Mouse (Mus musculus): ENCODE results near the gene Gm4871. TPM values are rescaled to one million over a fixed set of nuclear protein-coding genes. Genes with fewer than 3 reads are reported as not detected.
"Not testable (repeated sequence)": the region's sequence is repeated elsewhere in the genome, so short reads cannot be mapped to it uniquely, and the experiment has no call there.

Gm4871 gene
- not detected in 2 replicates for polyA plus RNA-seq (2015; fragmentation: Nextera tagmentation; extraction: Ambion mirVana)

- H3K27ac ChIP-seq; ATAC-seq (replicated peaks); H3K9me3 ChIP-seq; H3K4me2 ChIP-seq; H3K27me3 ChIP-seq (replicated peaks); H3K4me3 ChIP-seq; H3K4me1 ChIP-seq; H3K36me3 ChIP-seq (replicated peaks); H3K9ac ChIP-seq: not testable (repeated sequence)
- whole genome bisulfite sequencing: 75% methylated on average over 5 of the region's 5 CpGs
Observed at GRCm38 (mm10) chr5:145032391-145032790, at the start of gene Gm4871. Gm4871 (minus strand) TSS chr5:145032754.

DNA sequence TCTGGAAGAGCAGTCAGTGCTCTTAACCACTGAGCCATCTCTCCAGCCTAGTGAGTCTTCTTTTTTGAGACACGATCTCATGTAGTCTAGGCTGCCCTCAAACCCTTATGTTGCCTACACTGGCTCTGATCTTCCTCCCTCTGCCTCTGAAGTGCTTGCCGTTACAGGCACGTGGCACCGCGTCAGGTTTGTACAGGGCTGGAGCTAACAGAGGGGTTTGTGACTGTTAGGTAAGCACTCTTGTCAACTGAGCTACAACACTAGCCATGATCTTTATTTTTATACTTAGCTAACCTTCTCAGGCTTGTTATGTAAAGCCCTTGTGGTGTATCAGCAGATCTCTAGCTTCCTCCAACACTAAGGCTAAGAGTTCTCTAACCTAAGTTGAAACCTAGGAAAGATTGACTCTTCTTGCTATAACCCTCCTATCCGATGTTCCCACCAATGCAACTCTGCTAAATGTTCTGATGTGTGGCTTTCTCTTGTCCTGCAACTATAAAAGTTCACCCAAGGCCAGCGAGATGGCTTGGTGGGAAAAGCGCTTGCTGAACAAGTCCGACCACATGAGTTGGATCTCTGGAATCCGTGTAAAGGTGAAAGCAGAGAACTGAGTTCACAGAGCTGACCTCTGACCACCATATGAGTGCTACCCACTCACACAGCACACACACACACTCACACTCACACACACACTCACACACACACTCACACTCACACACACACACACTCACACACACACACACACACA lies 49.5 kb upstream of the Gm4871 start:
- 91% methylated on average over 10 of the region's 10 CpGs for WGBS
- no peak for ATAC-seq (replicated peaks)

GRCm38 (mm10) chr5:145075081-145075480 lies 42.5 kb upstream of the Gm4871 start:
- H3K4me1 ChIP-seq: no peaks in the 10 kb centered on the region
- no peak for ATAC-seq (replicated peaks)
- no peaks in the 10 kb centered on the region for H3K36me3 ChIP-seq (replicated peaks)
- WGBS: 59% methylated on average over 3 of the region's 3 CpGs
- H3K4me3 ChIP-seq: no peak overlapping the region
- H3K27me3 ChIP-seq (replicated peaks): no peaks in the 10 kb centered on the region
- H3K4me2 ChIP-seq: no peak overlapping the region
- H3K9me3 ChIP-seq: no peaks in the 10 kb centered on the region
- no peak overlapping the region for H3K27ac ChIP-seq
- no peak overlapping the region for H3K9ac ChIP-seq

More for the DNA sequence above, 49.5 kb upstream of the Gm4871 start:
- no peaks in the 10 kb centered on the region for H3K27me3 ChIP-seq (replicated peaks)
- no peak overlapping the region for H3K9ac ChIP-seq
- H3K4me1 ChIP-seq: peaks cover 16% of the 10 kb centered on the region
- H3K36me3 ChIP-seq (replicated peaks): no peaks in the 10 kb centered on the region
- no peak overlapping the region for H3K4me2 ChIP-seq
- H3K27ac ChIP-seq: no peak overlapping the region
- H3K4me3 ChIP-seq: no peak overlapping the region
- H3K9me3 ChIP-seq: no peaks in the 10 kb centered on the region

- Histone ChIP-seq H3K4me1 (no peaks in the 10 kb centered on the region), H3K36me3 (replicated peaks) (no peaks in the 10 kb centered on the region), H3K4me2 (no peak overlapping the region), H3K4me3 (no peak overlapping the region), H3K27me3 (replicated peaks) (no peaks in the 10 kb centered on the region), H3K9ac (no peak overlapping the region), H3K9me3 (no peaks in the 10 kb centered on the region), H3K27ac (no peak overlapping the region)
- WGBS: 52% methylated on average over 6 of the region's 6 CpGs
- no peak for ATAC-seq (replicated peaks)
Observed at GRCm38 (mm10) chr5:145071342-145071741, 38.8 kb upstream of the Gm4871 start.

- Histone ChIP-seq H3K4me1 (no peaks in the 10 kb centered on the region), H3K9ac (no peak overlapping the region), H3K4me2 (no peak overlapping the region), H3K36me3 (replicated peaks) (no peaks in the 10 kb centered on the region), H3K9me3 (no peaks in the 10 kb centered on the region), H3K27me3 (replicated peaks) (no peaks in the 10 kb centered on the region), H3K4me3 (no peak overlapping the region), H3K27ac (no peak overlapping the region)
- 2% methylated on average over 5 of the region's 5 CpGs for WGBS
- peak; percentile 45; the same call in 1 of the 2 replicates for ATAC-seq (replicated peaks)
Observed at GRCm38 (mm10) chr5:145069707-145070106, 37.2 kb upstream of the Gm4871 start.

DNA sequence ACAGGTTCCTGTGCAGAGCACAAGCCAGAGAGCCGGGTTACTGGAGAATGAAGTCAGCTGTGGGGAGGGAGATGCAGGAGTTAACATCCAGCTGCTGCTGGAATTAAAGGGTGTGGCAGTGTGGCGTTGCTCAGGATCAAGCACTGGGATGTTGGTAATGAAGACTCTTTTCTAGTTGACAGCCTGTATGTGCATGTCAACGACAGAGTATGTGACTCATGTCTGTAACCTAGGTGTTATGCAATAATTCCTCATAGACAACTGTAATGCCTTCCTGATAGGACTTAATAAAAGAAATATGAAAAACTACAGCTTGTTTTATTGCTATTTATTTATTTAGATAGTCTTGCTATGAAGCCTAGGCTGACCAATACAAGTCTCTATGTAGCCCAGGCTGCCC lies 36.3 kb upstream of the Gm4871 start:
- ATAC-seq (replicated peaks): no peak
- Histone ChIP-seq H3K4me1 (no peaks in the 10 kb centered on the region), H3K4me2 (no peak overlapping the region), H3K4me3 (no peak overlapping the region), H3K9me3 (no peaks in the 10 kb centered on the region), H3K9ac (no peak overlapping the region), H3K27ac (no peak overlapping the region), H3K36me3 (replicated peaks) (no peaks in the 10 kb centered on the region), H3K27me3 (replicated peaks) (no peaks in the 10 kb centered on the region)
- 56% methylated on average over 3 of the region's 3 CpGs for WGBS

- no peak for ATAC-seq (replicated peaks)
- H3K9ac ChIP-seq: no peak overlapping the region
- H3K27ac ChIP-seq: no peak overlapping the region
- H3K9me3 ChIP-seq: no peaks in the 10 kb centered on the region
- H3K36me3 ChIP-seq (replicated peaks): no peaks in the 10 kb centered on the region
- no peak overlapping the region for H3K4me2 ChIP-seq
- no peaks in the 10 kb centered on the region for H3K27me3 ChIP-seq (replicated peaks)
- no peaks in the 10 kb centered on the region for H3K4me1 ChIP-seq
- no peak overlapping the region for H3K4me3 ChIP-seq
- 88% methylated on average over 1 of the region's 1 CpGs for WGBS
Observed at GRCm38 (mm10) chr5:145064765-145065340, 32.3 kb upstream of the Gm4871 start.

GRCm38 (mm10) chr5:145059524-145059923 lies 27.0 kb upstream of the Gm4871 start:
- H3K4me3 ChIP-seq: no peak overlapping the region
- no peak for ATAC-seq (replicated peaks)
- H3K4me2 ChIP-seq: no peak overlapping the region
- H3K27me3 ChIP-seq (replicated peaks): no peaks in the 10 kb centered on the region
- WGBS: 86% methylated on average over 2 of the region's 2 CpGs
- no peaks in the 10 kb centered on the region for H3K36me3 ChIP-seq (replicated peaks)
- no peak overlapping the region for H3K27ac ChIP-seq
- no peaks in the 10 kb centered on the region for H3K9me3 ChIP-seq
- H3K9ac ChIP-seq: no peak overlapping the region
- no peaks in the 10 kb centered on the region for H3K4me1 ChIP-seq

DNA sequence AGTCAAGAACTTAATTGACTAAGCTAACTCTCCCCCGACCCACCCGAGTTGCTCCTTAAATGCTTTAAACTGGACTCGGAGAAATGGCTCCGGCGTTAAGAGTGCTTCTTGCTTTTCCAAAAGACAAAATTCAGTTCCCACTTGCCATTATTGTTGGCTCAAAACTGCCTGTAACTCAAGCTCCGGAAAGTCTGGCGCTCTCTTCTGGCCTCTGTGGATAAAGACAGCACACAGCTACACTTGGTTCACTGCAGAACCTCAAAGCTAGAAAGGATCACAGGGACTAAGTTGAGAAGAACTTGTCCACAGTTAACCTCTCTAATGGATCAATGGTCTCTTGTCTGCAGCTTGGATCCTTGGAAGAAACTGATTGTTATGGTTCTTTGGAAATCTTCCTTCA lies 26.2 kb upstream of the Gm4871 start:
- no peak overlapping the region for H3K9ac ChIP-seq
- H3K27me3 ChIP-seq (replicated peaks): no peaks in the 10 kb centered on the region
- H3K27ac ChIP-seq: no peak overlapping the region
- ATAC-seq (replicated peaks): no peak
- H3K4me1 ChIP-seq: no peaks in the 10 kb centered on the region
- no peaks in the 10 kb centered on the region for H3K9me3 ChIP-seq
- no peak overlapping the region for H3K4me3 ChIP-seq
- 89% methylated on average over 7 of the region's 7 CpGs for WGBS
- no peaks in the 10 kb centered on the region for H3K36me3 ChIP-seq (replicated peaks)
- H3K4me2 ChIP-seq: no peak overlapping the region

GRCm38 (mm10) chr5:145057907-145058306 lies 25.4 kb upstream of the Gm4871 start:
- Histone ChIP-seq H3K36me3 (replicated peaks) (no peaks in the 10 kb centered on the region), H3K27ac (no peak overlapping the region), H3K27me3 (replicated peaks) (no peaks in the 10 kb centered on the region), H3K4me2 (no peak overlapping the region), H3K9me3 (no peaks in the 10 kb centered on the region), H3K9ac (no peak overlapping the region), H3K4me1 (no peaks in the 10 kb centered on the region), H3K4me3 (no peak overlapping the region)
- 58% methylated on average over 8 of the region's 8 CpGs for WGBS
- no peak for ATAC-seq (replicated peaks)

GRCm38 (mm10) chr5:145054187-145054586 lies 21.6 kb upstream of the Gm4871 start:
- 84% methylated on average over 3 of the region's 3 CpGs for WGBS

GRCm38 (mm10) chr5:145042690-145043089 lies 10.1 kb upstream of the Gm4871 start, which contains the start of gene 1700018F24Rik:
1700018F24Rik (plus strand) TSS chr5:145042990.
- H3K36me3 ChIP-seq (replicated peaks): not testable (repeated sequence)
- 83% methylated on average over 3 of the region's 3 CpGs for WGBS

More at GRCm38 (mm10) chr5:145054187-145054586, 21.6 kb upstream of the Gm4871 start:
- H3K9ac ChIP-seq; H3K27me3 ChIP-seq (replicated peaks); H3K9me3 ChIP-seq; H3K4me3 ChIP-seq; H3K36me3 ChIP-seq (replicated peaks); H3K4me2 ChIP-seq; ATAC-seq (replicated peaks); H3K4me1 ChIP-seq; H3K27ac ChIP-seq: not testable (repeated sequence)

DNA sequence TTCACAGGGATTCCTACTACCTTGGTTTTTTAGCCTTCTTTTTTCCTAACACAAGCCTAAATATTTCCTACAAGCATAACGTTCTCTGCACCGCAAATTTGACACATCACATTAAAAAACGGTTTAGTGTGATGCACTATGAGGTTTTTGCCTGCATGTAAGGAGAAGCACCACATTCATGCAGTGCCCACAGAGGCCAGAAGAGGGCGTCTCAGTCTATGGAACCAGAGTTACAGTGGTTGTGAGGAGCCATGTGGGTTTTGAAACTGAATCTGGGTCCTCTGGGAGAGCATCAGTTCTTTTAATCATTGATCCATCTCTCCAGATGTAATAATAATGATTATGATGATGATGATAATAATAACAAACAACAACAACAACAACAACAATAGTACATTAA lies 9.1 kb upstream of the Gm4871 start:
- Histone ChIP-seq H3K9ac (no peak overlapping the region), H3K27me3 (replicated peaks) (no peaks in the 10 kb centered on the region), H3K9me3 (no peaks in the 10 kb centered on the region), H3K4me1 (no peaks in the 10 kb centered on the region), H3K27ac (no peak overlapping the region), H3K4me3 (no peak overlapping the region), H3K4me2 (no peak overlapping the region), H3K36me3 (replicated peaks) (no peaks in the 10 kb centered on the region)
- no peak for ATAC-seq (replicated peaks)
- 49% methylated on average over 4 of the region's 4 CpGs for WGBS

More at GRCm38 (mm10) chr5:145042690-145043089, 10.1 kb upstream of the Gm4871 start, which contains the start of gene 1700018F24Rik:
- not testable (repeated sequence) for H3K27me3 ChIP-seq (replicated peaks); H3K4me2 ChIP-seq; H3K9ac ChIP-seq; H3K4me1 ChIP-seq; H3K9me3 ChIP-seq; H3K4me3 ChIP-seq; ATAC-seq (replicated peaks); H3K27ac ChIP-seq
